Mouse (Mus musculus): ENCODE data around the gene Lrrc3.

DNA sequence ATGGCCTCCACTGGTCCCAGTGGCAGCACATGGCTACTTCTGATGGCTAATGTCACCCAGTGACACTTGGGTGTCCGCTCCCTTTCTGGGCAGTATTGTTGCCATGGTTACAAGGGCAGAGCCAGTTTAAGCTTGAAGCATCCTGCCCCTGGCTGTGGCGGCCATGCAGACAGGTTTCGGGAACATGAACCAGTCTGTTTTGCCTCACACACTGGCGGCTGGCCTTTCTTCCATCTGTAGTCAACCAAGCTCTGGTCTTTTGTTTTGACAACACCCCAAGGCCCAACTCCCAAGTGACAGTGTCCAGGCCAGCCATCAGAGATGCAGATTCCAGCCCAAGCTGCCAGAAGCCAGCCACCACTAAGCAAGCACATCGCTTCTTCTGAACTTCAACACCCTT, 6.8 kb downstream of the Lrrc3 start:
- TF ChIP-seq CTCF (IDR thresholded peaks at IDR 0.05; ENCODE audit: control insufficient read depth, insufficient read depth, insufficient read length), result no peak
- TF ChIP-seq MYOD1 (IDR thresholded peaks at IDR 0.05; ENCODE audit: control insufficient read depth, insufficient read length, low read depth), result no peak
- TF ChIP-seq USF1 (IDR thresholded peaks at IDR 0.05; ENCODE audit: low read depth), result no peak
- no peak for TF ChIP-seq CEBPB (IDR thresholded peaks at IDR 0.05; ENCODE audit: low read depth)
- no peak for TF ChIP-seq MYOG (IDR thresholded peaks at IDR 0.05; ENCODE audit: control insufficient read depth, extremely low read depth, insufficient read length)
- no peak for TF ChIP-seq MAX (IDR thresholded peaks at IDR 0.05)

Data from C2C12 (cell line).